Mouse (Mus musculus): ENCODE measurements around the gene AI661453.
"Not testable (repeated sequence)": the region's sequence is repeated elsewhere in the genome, so short reads cannot be mapped to it uniquely, and the experiment has no call there.

Gene AI661453

DNA sequence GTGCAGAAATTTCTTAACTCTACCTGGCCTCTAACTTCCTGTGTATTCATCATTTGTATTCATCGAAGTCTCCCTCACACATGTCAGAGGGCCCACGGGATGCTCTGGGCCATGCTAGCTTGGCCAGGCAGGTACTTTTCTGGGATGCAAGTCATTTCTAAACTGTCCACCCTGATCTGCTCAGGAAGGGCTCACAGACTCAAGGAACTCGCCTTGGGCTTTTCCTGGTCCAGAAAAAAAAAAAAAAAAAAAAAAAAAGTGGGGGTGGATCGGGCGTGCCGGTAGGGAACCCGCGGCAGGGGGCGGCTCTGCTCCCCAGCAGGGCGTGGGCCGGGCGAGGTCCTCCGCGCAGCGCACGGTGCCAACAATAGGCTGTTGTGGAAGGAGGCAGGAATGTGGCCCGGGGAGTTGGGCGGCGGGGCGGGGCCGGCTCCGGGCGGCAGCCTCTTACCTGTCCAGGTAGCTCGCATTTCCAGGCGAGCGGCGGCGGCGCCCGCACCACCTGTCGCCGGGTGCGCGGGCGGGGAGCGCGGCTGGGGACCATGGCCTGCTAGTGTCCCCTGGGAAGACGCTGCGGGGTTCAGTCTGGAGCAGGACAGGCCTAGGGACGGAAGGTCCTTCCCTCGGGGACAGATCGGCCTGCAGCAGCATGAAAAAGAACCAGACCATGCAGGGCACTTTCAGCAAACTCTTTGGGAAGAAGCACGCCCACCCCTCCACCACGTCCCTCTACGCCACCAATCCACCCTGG is at the start of gene AI661453:
TSS of gene AI661453 (plus strand) at position 460 of the 751 bp plus-strand sequence.
- DNase-seq (ENCODE audit: low read depth, low spot score): no peak

DNA sequence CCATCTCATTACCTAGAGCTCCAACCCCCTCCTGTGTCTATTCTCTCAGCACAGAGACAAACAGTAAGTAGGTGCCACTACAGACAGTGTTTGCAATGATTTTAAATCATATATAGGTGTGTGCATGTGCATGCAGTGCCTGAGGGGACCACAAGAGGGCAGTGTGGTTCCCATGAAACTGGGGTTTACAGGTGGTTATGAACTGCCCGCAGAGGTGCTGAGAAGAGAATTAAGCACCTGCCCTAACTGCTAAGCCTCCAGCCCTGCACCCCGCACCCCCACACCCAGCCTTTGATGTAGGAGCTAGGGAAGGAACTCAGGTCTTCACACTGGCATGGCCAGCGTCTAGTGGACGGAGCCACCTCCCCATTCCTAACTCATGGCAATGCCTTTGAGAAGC is 49.8 kb upstream of the AI661453 start:
- peak; percentile 49 for DNase-seq (ENCODE audit: low read depth, low spot score)

- DNase-seq (ENCODE audit: low read depth, low spot score): no peak
Observed at GRCm38 (mm10) chr17:47394223-47394869, 42.1 kb upstream of the AI661453 start.

GRCm38 (mm10) chr17:47395376-47395913 is 41.0 kb upstream of the AI661453 start:
- DNase-seq (ENCODE audit: low read depth, low spot score): no peak

- DNase-seq (ENCODE audit: low read depth, low spot score): no peak
Observed at GRCm38 (mm10) chr17:47399091-47399490, 37.3 kb upstream of the AI661453 start.

- DNase-seq (ENCODE audit: low read depth, low spot score): no peak
Observed at GRCm38 (mm10) chr17:47400451-47400850, 36.0 kb upstream of the AI661453 start, which contains the start of gene Guca1a. Gene Guca1a, minus strand, starts transcription at chr17:47400584.

DNA sequence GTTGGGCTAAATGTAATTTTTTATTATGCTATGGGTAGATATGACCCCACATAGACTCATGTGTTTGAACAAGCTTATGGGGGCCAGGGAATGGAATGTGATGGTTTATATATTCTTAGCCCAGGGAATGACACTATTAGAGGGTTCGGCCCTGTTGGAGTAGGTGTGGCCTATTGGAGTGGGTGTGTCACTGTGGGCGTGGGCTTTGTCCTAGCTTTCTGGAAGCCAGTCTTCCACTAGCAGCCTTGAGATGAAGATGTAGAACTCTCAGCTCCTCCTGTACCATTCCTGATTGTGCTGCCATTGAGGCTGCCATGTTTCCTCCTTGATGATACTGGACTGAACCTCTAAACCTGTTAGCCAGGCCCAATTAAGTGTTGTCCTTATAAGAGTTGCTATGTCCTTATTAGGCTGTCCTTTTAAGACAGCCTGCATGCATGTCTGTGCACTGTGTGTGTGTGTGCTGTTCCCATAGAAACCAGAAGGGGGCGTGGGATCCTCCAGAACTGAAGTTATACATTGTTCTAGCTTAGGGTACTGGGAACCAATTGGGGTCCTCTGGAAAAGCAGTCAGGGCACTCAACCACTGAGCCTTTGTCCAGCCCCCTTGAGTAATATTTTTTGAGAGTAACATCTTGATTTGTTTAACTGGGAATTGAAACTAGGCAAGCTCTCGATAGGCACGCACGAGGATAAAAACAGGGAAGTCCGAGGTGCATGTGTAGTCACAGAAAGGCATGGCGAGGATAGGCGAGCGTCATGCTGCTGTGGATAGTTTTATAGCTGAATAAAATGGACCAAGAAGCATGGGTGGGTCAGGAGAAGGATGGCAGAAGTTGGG is 28.5 kb upstream of the AI661453 start:
- DNase-seq (ENCODE audit: low read depth, low spot score): no peak

DNA sequence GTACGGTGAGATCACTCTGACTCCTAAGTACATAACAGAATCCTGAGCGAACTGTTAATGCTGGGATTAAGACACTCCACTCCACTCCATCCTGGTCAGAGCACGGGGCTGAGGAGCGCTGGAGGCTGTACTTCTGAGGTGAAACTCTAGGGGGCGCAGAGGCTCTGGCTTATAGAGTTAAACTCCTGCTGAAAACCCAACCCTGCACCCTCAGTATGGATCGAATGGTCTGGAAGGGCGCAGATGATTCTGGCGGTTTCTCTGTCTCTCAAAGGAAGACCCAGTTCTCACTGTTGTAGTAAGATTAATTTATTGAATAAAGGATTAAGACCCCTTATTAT is 27.9 kb upstream of the AI661453 start:
- DNase-seq (ENCODE audit: low read depth, low spot score): peak; percentile 56

DNA sequence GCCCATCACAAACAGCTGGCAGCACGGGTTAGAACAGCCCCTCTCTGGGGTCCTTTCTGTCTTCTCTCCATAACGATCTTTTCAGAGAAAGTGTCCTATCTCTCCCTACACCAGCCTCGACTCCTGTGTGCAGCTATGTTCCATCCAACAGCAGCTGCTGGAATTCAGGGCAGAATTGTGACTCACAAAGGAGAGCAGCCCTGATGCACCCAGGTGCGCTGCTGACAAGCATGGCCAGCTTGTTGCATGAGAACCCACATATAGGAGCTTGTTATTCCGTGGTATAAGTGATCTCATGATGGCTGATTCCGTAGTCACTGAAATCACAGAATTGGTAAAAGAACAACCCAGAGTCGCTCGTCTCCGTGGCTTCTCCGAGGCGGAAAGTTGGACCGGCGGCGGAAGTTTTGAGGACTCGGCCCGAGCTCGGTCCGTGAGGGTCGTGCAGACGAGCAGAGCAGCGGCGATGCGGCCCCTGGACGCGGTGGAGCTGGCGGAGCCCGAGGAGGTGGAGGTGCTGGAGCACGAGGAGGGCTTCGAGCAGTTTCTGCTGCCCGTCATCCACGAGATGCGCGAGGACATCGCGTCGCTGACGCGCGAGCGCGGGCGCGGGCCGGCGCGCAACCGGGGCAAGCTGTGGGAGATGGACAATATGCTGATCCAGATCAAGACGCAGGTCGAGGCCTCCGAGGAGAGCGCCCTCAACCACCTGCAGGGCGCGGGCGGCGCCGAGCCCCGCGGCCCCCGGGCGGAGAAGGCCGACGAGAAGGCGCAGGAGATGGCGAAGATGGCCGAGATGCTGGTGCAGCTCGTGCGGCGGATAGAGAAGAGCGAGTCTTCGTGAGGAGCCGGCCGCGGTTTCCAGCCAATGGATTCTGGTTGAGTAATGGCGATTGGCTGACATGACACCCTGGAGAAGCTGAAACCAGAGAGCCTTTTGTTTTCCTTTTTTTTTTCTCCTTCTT is 26.2 kb upstream of the AI661453 start:
- not testable (repeated sequence) for DNase-seq (ENCODE audit: low read depth, low spot score)

DNA sequence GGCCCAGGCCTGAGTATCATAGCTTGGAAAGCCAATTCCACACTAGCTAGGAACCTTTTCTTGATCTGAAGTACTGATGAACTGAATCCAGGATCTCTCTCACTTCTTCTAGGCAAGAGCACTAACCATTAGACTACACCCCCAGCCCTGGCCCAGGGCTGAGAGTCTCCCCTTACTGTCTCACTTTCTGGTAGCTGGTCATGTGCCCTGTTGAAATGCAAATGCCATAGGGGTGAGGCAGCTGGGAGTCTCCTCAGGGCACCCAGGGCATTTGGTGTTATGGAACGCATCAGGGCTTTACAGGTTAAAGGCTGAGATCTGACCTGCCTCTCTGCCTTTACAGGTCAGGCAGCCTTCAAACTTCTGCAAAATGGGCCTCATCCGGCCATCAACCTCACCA is 16.2 kb upstream of the AI661453 start:
- no peak for DNase-seq (ENCODE audit: low read depth, low spot score)

DNA sequence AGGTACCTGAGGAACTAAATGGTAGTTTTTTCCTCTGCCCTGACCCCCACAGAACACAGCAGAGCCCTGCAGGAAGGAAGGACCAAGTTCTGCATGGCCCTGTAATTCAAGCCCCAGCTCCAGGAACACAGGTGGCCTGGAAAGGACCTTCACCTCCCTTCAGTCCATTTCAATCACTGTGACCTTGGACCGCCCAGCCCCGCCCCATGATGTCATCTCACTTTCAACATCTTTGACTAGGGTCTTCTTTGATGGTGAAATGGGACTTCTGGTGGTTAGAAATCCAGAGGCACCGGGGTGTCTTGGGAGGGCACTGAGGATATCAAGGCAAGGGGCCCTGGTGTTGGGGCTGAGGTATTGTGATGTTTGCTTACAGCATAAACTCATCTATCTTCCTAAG is 14.8 kb upstream of the AI661453 start:
- DNase-seq (ENCODE audit: low read depth, low spot score): no peak

- DNase-seq (ENCODE audit: low read depth, low spot score): not testable (repeated sequence)
Observed at GRCm38 (mm10) chr17:47422616-47423015, 13.8 kb upstream of the AI661453 start.

GRCm38 (mm10) chr17:47424186-47424585 is 12.2 kb upstream of the AI661453 start:
- no peak for DNase-seq (ENCODE audit: low read depth, low spot score)

- peak; percentile 16 for DNase-seq (ENCODE audit: low read depth, low spot score)
Observed at GRCm38 (mm10) chr17:47427316-47427715, 9.1 kb upstream of the AI661453 start.

DNA sequence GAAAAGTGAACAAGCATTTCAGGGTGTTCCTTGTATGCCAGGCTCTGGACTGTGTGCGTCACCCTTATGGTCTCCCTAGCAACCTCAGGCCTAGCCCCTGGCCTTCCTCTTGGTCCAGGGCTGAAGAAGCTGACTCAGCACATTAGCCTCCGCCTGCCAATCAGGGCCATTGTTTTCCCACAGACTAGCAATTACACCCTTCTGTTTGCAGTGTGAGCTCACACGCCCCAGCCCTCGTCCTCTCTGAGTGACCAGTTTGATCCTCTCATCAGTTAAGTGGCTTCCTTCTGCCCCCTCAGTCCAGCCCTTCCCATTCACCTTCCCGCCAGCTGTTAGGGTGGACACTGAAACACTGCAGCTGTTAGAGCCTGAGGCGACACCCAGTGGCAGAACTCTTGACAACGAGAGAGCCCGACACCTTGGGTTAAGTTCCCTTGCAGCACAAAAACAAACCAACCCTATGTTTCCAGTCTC is 7.5 kb upstream of the AI661453 start:
- DNase-seq (ENCODE audit: low read depth, low spot score): peak; percentile 47

DNA sequence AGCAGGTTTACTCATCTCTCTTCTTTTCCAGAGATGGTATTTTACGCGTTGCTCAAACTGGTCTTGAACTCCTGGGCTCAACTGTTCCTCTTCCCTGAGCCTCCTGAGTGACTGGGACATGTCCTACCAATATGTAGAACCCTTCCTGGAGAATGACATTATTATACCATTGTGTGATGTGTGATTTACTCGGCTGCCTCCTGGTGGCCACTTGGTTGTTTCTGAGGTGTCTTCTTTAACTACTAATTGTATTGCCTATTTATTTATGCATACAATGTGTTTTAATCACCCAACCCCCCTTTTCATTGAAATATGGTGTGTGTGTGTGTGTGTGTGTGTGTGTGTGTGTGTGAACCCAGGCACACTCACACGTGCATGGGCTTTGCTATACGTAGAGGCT is 5.6 kb upstream of the AI661453 start:
- DNase-seq (ENCODE audit: low read depth, low spot score): peak; percentile 26

DNA sequence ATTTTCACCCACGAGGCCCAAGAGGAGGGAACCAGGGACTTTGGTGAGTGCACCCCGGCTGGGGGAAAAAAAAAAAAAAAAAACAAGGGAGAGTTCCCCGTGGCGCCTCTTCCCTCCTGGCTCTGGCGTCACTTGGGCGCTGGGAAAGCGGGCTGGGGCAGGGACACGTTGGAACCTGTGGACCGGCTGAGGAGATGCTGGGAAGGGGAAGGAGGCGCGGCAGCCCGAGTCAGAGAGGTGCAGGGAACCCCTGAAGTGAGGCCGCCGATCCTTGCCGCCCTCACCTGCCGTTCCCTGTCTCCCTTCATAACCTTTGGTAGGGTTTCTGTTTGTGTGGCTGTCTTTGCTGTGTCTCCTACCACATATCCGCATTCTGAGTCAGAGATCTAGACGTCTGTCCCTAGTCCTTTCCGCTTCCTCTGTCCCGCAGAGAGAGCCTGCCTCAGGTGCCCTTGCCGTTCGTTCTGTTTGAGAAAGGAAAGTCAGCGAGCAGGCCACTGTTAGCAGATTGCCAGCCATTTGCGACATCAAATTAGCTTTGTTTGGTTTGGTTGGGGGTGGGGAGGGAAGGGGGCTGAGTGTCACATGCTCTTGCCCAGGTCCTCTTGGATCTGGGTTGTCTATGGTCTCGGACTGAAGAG is 612 bp downstream of the AI661453 start, which contains the start of gene 1700001C19Rik:
TSS of gene 1700001C19Rik (minus strand) at position 470 of the 641 bp plus-strand sequence.
- DNase-seq (ENCODE audit: low read depth, low spot score): no peak

GRCm38 (mm10) chr17:47438611-47439010 is 2.2 kb downstream of the AI661453 start:
- DNase-seq (ENCODE audit: low read depth, low spot score): no peak

DNA sequence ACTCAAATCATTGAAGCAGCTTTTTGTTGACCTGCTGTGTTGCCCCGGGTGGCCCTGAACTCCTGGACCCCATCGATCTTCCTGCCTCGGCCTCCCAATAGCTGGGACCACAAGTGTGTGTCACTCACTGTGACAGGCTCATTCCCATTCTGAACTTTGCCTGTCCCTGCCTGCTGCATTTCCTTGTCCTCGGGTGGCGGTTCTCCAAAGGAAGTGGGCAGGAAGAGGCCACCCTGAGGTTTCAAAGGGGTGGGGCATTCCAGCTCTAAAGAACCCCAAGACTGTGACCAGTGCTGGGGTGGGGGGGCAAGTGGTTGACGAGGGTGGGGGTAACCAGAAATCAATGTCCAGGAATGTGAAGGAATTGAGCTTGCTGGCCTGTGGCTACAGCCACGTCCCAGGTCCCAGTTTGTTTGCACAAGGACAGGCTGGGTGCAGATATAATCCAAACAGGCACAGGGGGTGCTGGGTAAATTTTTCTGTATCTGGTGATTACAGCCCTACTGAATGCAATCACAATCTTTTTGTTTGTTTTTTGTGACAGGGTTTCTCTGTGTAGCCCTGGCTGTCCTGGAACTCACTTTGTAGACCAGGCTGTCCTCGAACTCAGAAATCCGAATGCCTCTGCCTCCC is 3.1 kb downstream of the AI661453 start:
- no peak for DNase-seq (ENCODE audit: low read depth, low spot score)
